Mouse (Mus musculus): Measurements from ENCODE around the gene Prlr.

The Prlr gene

DNA sequence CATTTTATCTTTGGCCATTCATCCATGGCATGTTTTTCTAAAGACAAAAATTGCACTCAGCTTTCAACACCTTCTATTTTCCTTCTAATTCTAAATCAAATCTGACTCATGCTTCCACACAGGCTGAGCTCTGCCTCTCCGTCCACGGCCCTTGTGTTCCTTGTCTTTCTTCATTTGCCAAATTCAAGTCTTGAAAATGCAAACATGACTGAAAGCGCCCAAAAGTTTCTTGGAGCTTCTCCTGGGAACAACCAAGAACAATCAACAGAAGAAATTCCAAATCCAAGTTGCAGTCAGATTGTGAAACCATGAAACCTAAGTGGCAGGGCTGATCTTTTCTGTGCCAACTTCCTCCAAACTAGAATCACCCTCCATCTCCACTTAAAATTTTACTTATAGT lies 161.6 kb downstream of the Prlr start:
- DNase-seq = no peak

DNA sequence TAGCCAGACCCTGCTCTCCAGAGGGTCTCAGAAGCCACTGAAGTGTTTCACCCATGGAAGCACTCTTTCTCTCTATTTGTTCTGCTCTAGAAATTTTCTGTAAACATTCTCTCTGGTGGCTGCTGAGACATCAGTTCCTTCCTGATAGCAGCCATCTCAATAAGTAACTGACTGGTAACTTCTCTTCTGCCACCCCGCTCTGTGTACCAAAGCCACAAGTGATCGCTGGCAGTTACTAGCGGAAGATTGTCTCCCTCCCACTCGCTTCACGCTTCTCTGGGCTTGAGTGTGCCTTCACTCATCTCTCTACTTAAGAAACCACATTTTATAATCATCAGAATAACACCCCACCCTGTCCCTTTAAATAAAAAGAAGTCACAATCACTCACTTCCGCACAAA lies 170.0 kb downstream of the Prlr start:
- no peak for DNase-seq

DNA sequence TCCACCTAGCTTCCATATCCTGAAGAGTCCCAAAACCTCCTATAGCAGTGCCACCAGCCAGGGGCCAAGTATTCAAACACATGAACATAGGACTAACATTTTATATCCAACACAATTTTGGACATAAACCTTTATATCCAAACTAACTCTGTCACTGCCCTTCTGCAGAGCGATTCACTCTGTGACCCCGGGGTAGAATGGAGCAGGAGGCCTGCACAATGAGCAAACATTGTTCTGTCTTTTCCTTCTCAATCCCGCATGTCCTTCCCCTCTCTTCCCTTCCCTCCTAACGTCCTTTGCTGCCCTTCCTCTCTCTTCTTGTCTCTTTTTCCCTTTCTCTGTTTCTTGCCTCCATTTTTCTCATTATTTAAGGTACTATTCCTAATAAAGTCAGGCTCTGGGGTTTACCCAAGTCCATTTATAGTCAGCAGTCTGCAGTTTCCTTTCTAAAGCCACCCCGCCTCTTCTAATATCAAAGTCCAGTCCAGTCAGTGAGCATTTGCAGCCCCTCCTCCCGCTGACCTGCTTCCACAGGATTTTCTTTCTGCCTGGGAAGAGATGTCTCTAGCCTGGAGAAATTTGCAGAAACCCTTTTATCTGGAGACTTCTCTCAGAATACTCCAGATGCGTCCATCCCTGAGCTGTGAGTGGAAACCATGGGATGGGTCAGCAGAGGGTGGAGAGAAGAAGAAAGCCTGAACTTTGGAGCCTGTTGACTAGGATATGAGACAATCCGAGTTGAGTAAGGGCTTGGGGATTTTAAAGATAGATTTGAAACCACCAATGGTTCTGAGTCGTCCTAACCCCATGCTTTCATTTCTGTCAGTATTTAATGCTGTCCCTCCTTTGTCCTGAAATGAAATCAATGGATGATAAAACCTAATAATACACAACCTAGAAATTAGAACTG lies 181.3 kb downstream of the Prlr start, which contains the start of gene Agxt2:
TSS of gene Agxt2 (plus strand) at position 494 of the 910 bp plus-strand sequence.
- peak; percentile 68 for DNase-seq

GRCm38 (mm10) chr15:10366331-10366730 lies 189.3 kb downstream of the Prlr start:
- DNase-seq = no peak

DNA sequence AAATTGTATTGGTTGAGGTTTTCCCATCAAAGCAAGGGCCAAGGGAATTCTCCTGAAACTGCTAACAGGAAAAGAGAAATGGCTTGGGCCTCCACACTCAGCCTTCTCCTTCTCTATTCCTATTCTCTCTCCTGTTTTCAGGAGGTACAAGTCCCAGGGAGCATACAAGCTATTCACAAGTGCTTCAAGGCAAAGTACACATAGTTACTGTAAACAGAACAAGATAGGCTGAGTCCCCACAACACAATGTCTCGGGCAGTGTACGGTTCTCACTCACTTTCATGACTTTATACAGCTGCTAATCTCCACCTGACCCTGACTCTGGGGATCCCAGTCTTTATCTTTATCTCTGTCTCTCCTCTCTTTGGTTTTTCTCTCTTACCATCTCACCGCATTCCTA lies 198.4 kb downstream of the Prlr start:
- no peak for DNase-seq

DNA sequence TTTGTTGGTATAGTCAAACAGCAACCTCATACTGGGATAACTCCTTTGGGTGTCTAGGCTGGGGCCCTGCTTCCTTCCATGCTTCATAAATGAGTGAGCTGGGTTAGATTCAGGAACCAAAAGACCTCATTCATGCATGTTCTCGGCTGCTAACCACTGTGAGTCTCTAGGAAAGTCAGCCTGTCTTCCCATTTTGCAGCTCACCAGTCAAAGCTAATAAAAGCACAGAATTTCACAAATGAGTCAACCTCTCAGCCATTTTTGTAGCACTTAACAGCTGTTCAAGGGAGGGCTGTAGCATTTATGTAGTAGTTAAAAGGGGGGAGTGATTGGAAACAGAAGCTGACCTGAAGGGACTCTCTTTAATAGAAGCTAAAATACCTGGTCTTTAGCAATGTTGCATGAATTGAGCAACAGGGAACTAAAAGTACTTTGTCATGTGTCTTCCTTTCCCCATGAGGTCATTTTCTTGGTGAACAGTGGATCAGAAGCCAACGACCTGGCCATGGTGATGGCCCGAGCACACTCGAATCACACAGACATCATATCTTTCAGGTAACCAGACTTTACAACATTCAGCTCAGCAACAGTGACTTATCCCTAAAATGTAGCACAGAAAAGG lies 201.4 kb downstream of the Prlr start:
- no peak for DNase-seq

DNA sequence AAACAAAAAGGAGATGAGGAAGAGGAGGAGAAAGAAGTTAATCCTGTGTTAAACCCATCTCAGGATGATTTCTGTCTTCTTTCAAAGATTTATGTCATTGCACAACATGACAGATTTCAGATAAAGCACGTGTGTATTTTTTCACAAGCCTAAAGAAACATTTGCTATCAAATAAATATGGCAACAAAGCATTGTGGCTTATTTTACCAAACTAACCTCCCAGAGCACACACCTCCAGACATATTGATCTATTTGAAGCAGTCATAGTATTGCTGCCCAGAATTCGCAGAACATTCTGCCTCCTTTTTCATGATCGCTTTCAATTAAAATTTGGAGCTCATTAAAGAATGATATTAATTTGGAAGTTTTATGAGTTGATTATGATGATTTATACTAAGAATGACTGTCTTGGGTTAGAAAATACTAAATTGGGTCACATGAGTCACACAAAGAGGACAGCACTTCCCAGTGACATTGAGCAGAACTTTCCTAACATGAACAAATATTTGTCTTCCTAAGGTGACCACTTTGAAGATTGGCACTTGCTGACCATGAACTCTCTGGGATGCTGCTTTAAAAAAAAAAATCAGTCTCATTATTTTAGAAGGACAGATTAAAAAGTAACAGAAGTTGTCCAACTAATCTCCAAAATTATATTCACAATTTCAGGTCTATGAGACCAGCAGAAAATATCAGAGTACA lies 202.9 kb downstream of the Prlr start:
- no peak for DNase-seq

- no peak for DNase-seq
Measured at GRCm38 (mm10) chr15:10387263-10387662, 210.2 kb downstream of the Prlr start.

Data from kidney, adult 11 months (tissue).